Mouse (Mus musculus) stomach, embryonic 15.5 days (tissue): ENCODE measurements around the gene Gorasp1. TPM values are rescaled to one million over a fixed set of nuclear protein-coding genes. Genes with fewer than 3 reads are reported as not detected.
A peak's percentile ranks its signal among the peaks of the same experiment; 100 is the strongest.

ENCODE experiments used
- ATAC-seq: fragments of 200-750 bp; cut with Nextera tagmentation; 2 replicates; pipeline ENCODE4 v1.8.0; 2017; ENCODE audit warnings: low read depth, moderate number of reproducible peaks, moderate TSS enrichment; ENCODE audit not compliant: insufficient read depth, low FRiP score
- H3K27ac ChIP-seq: fragments of 300-500 bp; sonication (generic); 2 replicates; pipeline ENCODE4 v1.5.1; 2015; ENCODE audit warnings: mild to moderate bottlenecking, inconsistent platforms
- H3K27me3 ChIP-seq: fragments of 300-500 bp; sonication (generic); replicated peaks from 2 replicates; pipeline ENCODE4 v1.6.1; 2015; ENCODE audit warnings: inconsistent platforms
- H3K36me3 ChIP-seq: fragments of 300-500 bp; sonication (generic); 2 replicates; pipeline ENCODE4 v1.6.1; 2015; ENCODE audit warnings: inconsistent platforms
- H3K4me1 ChIP-seq: fragments of 300-500 bp; sonication (generic); 2 replicates; pipeline ENCODE4 v1.6.1; 2015; ENCODE audit warnings: inconsistent platforms
- H3K4me2 ChIP-seq: fragments of 300-500 bp; sonication (generic); 2 replicates; pipeline ENCODE4 v1.6.1; 2015; ENCODE audit warnings: mild to moderate bottlenecking, inconsistent platforms
- H3K4me3 ChIP-seq: fragments of 300-500 bp; sonication (generic); replicated peaks from 2 replicates; pipeline ENCODE4 v1.5.1; 2015; ENCODE audit warnings: inconsistent platforms
- H3K9ac ChIP-seq: fragments of 300-500 bp; sonication (generic); 2 replicates; pipeline ENCODE4 v1.6.1; 2015; ENCODE audit warnings: inconsistent platforms
- H3K9me3 ChIP-seq: fragments of 300-500 bp; sonication (generic); 2 replicates; pipeline ENCODE4 v1.6.1; 2016; ENCODE audit warnings: inconsistent platforms
- WGBS: fragments of 180-500 bp; shearing (Covaris S2); methylation state at CpG from one replicate; pipeline ENCODE4 v1.1.7; 2015; 5-methylcytosine and 5-hydroxymethylcytosine counted together
- polyA plus RNA-seq: library from polyadenylated mRNA; unstranded; fragments of >200 nt; fragmentation: Nextera tagmentation; extraction: Ambion mirVana; gene quantifications from 2 replicates; pipeline ENCODE4 v1.2.1, GENCODE M21; 2015

Gene Gorasp1
- polyA plus RNA-seq, 1 experiment from 2014 or later, result 28.7 TPM

DNA sequence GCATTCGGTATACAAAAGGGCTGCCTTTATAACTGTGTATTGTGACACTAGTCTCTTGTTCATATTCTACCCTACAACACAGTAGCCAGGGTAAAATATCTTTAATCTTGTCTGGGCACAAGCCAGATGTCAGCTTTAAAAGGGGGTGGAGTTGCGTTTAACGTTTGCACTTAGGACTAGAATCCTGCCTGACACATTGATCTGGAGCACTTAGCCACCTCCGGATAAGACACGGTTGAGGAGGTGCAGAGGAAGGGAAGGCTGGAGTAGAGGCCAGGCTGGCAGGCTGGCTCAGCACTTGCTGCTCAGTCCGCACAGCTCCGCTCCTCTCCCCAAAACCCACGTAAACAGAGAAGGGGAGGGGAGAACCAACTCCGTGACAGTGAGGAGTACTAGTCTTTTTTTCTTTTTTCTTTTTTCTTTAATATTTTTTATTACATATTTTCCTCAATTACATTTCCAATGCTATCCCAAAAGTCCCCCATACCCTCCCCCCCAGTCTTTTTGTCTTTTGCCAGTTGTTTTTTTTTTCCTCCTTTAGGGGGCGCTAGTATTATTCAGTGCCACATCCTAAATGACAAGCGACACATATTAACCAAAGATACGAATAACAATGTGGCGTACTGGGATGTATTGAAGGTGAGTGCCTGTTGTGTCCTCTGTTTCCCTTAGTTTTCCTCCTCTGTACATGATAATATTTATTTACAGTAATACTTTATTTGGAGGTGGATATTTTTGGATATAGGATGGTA, 24.1 kb downstream of the Gorasp1 start:
- H3K36me3 ChIP-seq, result peaks cover 70% of the 10 kb centered on the region
- H3K9me3 ChIP-seq, result no peaks in the 10 kb centered on the region
- H3K4me3 ChIP-seq, result no peak overlapping the region
- 77% methylated on average over 13 of the region's 13 CpGs for WGBS
- H3K27ac ChIP-seq, result no peak overlapping the region
- no peaks in the 10 kb centered on the region for H3K27me3 ChIP-seq
- H3K9ac ChIP-seq, result no peak overlapping the region
- no peak overlapping the region for H3K4me2 ChIP-seq
- no peak for ATAC-seq
- no peaks in the 10 kb centered on the region for H3K4me1 ChIP-seq

DNA sequence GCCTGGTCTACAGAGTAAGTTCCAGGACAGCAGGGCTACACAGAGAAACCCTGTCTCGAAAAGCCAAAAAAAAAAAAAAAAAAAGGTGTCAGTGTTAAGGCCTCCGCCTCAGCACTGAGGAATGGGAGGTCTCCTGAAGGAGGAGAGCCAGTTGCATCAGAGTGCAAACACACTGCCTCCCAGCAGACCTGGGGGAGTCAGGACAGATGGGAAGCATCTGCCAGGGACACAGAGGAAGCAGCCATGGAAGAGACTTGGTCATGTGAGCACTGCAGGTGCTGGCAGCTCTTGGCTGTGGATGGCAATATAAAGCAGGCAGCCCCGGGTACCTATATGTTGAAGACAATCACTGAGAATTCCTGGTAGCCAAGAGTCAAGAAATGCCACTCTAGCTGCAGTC, 27.4 kb downstream of the Gorasp1 start:
- Histone ChIP-seq H3K9me3 (no peaks in the 10 kb centered on the region), H3K36me3 (peaks cover 80% of the 10 kb centered on the region), H3K27ac (no peak overlapping the region), H3K4me3 (no peak overlapping the region), H3K4me1 (no peaks in the 10 kb centered on the region), H3K9ac (no peak overlapping the region), H3K27me3 (no peaks in the 10 kb centered on the region), H3K4me2 (no peak overlapping the region)
- ATAC-seq, result no peak
- 86% methylated on average over 3 of the region's 3 CpGs for WGBS

DNA sequence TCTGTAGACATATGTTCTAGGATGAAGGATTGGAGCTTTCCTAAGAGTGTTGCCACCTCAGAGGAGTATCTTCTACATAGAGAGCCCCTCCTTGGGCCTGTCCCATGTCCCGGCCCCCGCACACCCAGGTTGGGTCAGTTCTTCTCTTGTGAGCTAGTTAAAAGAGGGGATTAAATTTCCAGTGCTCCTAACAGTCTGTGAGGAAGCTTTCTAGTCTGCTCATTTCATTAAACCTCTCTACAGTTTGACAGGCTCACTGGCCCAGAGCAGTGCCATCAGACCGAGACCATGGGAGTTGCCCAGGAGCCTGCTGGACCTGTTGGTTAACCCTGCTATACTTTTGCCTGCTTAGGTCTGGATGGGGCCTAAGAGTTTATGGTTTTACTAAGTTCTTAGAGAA, 28.7 kb downstream of the Gorasp1 start:
- H3K4me3 ChIP-seq, result no peak overlapping the region
- no peak overlapping the region for H3K27ac ChIP-seq
- H3K4me1 ChIP-seq, result no peaks in the 10 kb centered on the region
- no peak for ATAC-seq
- no peaks in the 10 kb centered on the region for H3K27me3 ChIP-seq
- H3K9me3 ChIP-seq, result no peaks in the 10 kb centered on the region
- H3K9ac ChIP-seq, result no peak overlapping the region
- peaks cover 76% of the 10 kb centered on the region for H3K36me3 ChIP-seq
- WGBS, result 99% methylated on average over 3 of the region's 3 CpGs
- H3K4me2 ChIP-seq, result no peak overlapping the region

DNA sequence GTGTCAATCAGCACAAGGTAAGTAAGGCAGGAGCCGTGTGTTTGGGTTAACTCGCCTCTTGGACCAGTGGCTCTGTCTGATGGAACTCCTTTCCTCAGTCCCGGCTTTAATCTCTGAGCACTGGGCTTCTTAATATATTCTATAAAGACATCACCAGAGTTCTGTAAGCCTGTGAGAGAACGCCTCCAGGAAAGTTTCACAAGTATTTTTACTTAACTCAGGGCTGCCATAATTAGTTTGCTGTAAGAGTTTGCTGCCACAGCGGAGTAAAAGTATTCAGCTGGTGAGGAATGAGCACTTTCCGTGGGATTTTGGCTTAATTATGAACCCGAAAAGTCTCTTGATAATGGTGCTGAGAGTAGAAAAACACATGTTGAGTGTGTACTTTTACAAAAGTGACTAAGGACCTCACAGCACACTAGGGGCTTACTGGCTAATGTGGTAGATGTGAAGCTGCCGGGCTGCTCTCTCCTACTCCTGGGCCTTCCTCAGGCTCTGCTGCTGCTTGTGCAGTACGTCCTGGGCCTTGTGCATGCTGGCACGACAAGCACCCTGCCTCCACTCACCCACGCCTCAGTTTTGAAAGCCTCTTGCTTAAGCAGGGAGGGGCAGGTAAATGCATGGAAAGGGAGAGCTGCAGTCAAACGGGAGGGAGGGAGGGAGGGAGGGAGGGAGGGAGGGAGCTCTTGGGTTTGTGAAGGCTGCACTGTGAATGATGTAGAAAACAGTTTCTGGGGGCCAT, 34.8 kb downstream of the Gorasp1 start:
- no peak overlapping the region for H3K4me3 ChIP-seq
- H3K9ac ChIP-seq, result no peak overlapping the region
- no peaks in the 10 kb centered on the region for H3K4me1 ChIP-seq
- H3K27ac ChIP-seq, result no peak overlapping the region
- no peaks in the 10 kb centered on the region for H3K9me3 ChIP-seq
- H3K4me2 ChIP-seq, result no peak overlapping the region
- H3K27me3 ChIP-seq, result no peaks in the 10 kb centered on the region
- ATAC-seq, result no peak
- WGBS, result 82% methylated on average over 12 of the region's 12 CpGs
- peaks cover 25% of the 10 kb centered on the region for H3K36me3 ChIP-seq

DNA sequence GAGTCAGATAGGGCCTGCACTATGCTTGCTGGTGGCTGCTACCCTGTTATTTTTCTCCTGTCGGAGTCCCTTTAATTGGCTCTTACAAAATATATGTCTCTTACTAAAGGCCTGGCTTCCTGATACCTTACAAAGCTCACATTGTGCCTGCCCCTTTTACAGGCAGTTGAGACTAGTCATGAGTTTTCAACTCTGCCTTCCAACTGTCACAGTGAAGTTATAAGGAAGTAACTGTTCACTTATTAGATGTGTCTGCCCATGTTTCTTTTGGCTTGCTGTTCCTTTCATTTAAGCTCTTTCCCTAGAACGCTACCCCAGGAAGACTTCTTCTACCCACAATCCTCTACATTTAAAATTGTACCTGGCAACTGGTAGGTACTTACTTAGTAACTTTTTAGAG, 37.9 kb downstream of the Gorasp1 start:
- H3K4me3 ChIP-seq, result no peak overlapping the region
- H3K9me3 ChIP-seq, result no peaks in the 10 kb centered on the region
- H3K4me1 ChIP-seq, result peaks cover 12% of the 10 kb centered on the region
- no peak overlapping the region for H3K27ac ChIP-seq
- WGBS, result 76% methylated on average over 2 of the region's 2 CpGs
- no peak for ATAC-seq
- H3K27me3 ChIP-seq, result no peaks in the 10 kb centered on the region
- no peaks in the 10 kb centered on the region; the same call in 1 of the 2 replicates for H3K36me3 ChIP-seq
- H3K9ac ChIP-seq, result no peak overlapping the region
- no peak overlapping the region for H3K4me2 ChIP-seq

DNA sequence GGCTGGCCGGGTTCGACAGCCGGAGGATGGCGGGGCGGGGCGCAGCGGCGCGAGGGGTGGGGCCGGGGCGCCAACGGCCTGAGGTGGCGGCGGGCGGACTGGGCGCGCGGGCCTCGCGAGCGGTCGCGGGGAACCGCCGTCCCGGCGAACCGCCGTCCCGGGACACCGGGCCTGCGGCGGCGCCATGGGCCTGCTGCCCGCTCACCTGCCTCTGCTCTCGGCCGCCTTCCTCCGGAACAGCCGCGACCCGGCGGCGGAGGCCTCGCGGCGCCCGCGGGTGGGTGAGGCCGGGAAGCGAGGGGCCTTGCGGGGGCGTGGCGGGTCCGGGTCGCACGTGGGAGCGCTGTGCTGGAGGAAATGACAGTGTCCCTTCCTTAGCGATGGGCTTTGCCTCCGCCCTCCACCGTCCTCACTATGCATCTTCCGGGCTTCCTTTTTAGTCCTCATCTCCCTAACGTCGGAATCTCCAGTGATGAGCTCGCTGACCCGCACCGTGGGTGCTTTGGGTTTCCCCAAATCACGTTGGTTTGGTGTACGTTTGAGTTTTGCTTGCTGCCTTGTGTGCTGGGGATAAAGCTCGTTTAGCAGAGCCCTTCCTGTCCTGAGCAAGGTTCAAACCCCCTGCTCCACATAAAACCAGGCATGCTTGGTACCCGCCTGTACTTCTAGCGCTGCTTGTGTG, 42.2 kb downstream of the Gorasp1 start:
- H3K9me3 ChIP-seq, result no peaks in the 10 kb centered on the region
- H3K27ac ChIP-seq, result peak overlapping the region; percentile 61
- ATAC-seq, result peak; percentile 75
- under 1% methylated on average over 51 of the region's 71 CpGs for WGBS
- no peaks in the 10 kb centered on the region for H3K36me3 ChIP-seq
- peak overlapping the region; percentile 77 for H3K9ac ChIP-seq
- no peaks in the 10 kb centered on the region for H3K27me3 ChIP-seq
- H3K4me2 ChIP-seq, result peak overlapping the region; percentile 89
- H3K4me1 ChIP-seq, result peaks cover 12% of the 10 kb centered on the region
- H3K4me3 ChIP-seq, result peak overlapping the region; percentile 90

DNA sequence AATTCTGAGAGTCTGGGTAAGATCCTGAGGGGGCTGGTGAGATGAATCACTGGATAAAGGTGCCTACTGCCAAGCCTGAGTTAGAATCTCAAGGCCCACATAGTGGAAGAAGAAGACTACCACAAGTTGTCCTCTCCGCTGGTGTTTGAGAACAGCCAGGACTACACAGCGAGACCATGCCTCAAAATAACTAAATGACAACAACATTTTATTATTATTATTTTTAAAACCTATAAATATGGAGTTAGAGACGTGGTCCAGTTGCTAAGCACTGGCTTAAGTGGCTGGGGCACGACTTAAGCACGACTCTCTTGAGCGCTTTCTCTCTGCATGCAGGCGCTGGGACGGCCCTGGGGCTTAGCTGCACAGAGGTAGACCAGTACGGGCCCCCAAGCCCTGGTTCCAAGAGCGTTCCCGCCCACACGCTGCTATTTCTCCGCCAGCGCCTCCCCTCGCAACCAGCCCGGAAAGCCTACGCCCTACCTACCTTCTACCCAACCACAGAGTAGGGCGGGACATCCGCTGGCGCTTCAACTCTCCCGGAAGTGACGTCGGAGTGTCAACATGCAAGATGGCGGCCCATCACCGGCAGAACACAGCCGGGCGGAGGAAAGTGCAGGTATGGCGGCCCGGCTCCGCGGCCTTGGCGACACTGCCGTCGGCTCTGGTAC, 42.9 kb downstream of the Gorasp1 start, which contains the start of gene Wdr48:
Gene Wdr48, plus strand, starts transcription at position 540 of the 671 bp plus-strand sequence.
- ATAC-seq, result peak; percentile 99
- Histone ChIP-seq H3K4me2 (peak within 1 kb of the TSS; percentile 89), H3K4me3 (peak within 1 kb of the TSS; percentile 90), H3K9ac (peak within 1 kb of the TSS; percentile 77), H3K4me1 (peaks cover 12% of the 10 kb centered on the region), H3K27ac (peak within 1 kb of the TSS; percentile 61), H3K36me3 (no peaks in the 10 kb centered on the region), H3K27me3 (no peaks in the 10 kb centered on the region), H3K9me3 (no peaks in the 10 kb centered on the region)
- 3% methylated on average over 34 of the region's 34 CpGs for WGBS

DNA sequence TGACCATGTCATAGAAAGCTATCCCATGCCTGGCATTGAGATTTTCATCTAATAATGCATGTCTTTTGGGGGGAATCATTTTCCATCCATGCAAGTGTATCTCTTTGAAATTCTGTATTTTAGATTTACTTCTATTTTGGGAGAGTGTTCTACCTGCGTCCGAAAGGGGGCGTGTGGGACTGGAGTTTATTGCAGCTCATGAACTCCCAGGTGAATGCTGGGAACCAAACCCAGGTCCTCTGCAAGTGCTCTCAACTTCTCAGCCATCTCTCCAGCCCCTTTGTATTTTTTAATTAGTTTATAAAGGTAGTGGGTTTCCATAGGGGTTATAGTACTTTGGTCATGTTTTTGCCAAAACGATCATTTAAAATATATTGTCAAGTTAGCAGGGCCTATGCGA, 43.5 kb downstream of the Gorasp1 start:
- no peak for ATAC-seq
- no peak overlapping the region for H3K4me3 ChIP-seq
- WGBS, result 86% methylated on average over 5 of the region's 5 CpGs
- peaks cover 12% of the 10 kb centered on the region for H3K4me1 ChIP-seq
- H3K4me2 ChIP-seq, result peak overlapping the region; percentile 50; the same call in 1 of the 2 replicates
- H3K27me3 ChIP-seq, result no peaks in the 10 kb centered on the region
- no peaks in the 10 kb centered on the region for H3K36me3 ChIP-seq
- no peak overlapping the region for H3K27ac ChIP-seq
- H3K9ac ChIP-seq, result no peak overlapping the region
- no peaks in the 10 kb centered on the region for H3K9me3 ChIP-seq

DNA sequence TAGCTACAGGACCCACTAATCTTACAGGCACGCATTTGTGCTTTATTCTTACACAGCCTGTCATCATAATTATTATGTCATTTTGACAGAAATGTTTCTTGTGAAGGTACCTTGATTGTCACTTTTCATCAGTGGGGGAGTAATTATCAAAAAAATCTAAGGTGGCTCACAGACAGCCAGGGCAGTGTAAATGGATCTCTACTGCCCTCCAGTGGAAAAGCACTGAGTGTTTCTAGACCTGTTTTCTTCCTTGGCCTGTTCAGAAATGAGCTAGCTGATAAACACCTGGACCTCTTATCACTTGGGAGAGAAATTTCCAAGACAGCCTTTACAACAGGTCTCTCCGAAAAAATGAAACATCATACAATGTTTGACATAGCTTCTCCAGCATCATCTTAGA, 46.7 kb downstream of the Gorasp1 start:
- 34% methylated on average over 2 of the region's 2 CpGs for WGBS
- Histone ChIP-seq H3K9ac (no peak overlapping the region), H3K36me3 (no peaks in the 10 kb centered on the region), H3K9me3 (no peaks in the 10 kb centered on the region), H3K4me3 (no peak overlapping the region), H3K4me1 (0 out of 2 replicates have a peak, but pooled peaks cover 3% of the 10 kb centered on the region), H3K27ac (no peak overlapping the region), H3K27me3 (no peaks in the 10 kb centered on the region), H3K4me2 (no peak overlapping the region)
- ATAC-seq, result no peak

DNA sequence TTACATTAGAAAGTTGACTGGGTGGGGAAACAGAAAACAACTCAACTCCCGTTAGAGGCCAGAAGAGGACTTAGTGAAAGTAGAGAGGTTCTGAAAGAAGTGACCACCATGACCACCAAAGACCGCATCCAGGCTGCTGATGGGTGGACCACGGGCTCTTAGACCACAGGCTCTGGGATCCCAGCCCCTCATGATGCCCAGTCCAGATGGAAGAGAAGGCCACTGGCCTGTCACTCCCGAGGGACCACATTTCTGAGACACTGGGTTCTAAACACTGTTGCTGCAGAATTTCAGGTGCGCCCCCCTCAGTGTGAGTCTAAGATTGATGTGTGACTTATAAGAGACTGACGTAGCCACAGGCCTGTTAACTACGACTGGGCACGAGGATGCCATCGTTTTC, 47.9 kb downstream of the Gorasp1 start:
- no peak overlapping the region for H3K4me2 ChIP-seq
- no peaks in the 10 kb centered on the region for H3K36me3 ChIP-seq
- no peaks in the 10 kb centered on the region for H3K4me1 ChIP-seq
- H3K27ac ChIP-seq, result no peak overlapping the region
- H3K9me3 ChIP-seq, result no peaks in the 10 kb centered on the region
- ATAC-seq, result no peak
- H3K4me3 ChIP-seq, result no peak overlapping the region
- no peaks in the 10 kb centered on the region for H3K27me3 ChIP-seq
- H3K9ac ChIP-seq, result no peak overlapping the region
- WGBS, result 80% methylated on average over 9 of the region's 9 CpGs

DNA sequence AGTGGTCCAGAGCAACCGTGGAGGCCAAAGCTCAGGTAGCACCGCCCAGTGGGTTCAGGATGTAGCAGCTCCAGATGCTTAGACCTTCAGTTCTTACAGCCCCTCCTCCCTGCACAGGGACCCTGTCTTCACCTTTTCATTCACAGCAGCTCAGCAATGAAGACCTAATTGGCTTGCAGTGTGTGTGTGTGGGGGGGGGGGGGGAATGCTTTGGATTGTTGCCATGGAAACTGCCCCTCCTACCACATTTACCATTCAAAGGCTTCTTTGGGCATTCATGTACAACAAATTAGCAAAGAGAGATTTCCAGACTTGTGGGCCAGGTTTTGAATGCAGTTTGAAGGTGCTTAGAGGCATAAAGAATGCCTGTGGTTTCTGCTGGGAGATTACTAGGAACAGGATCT, 48.5 kb downstream of the Gorasp1 start:
- no peak overlapping the region for H3K27ac ChIP-seq
- 65% methylated on average over 2 of the region's 2 CpGs for WGBS
- ATAC-seq, result no peak

More for the DNA sequence above, 48.5 kb downstream of the Gorasp1 start:
- H3K9me3 ChIP-seq, result no peaks in the 10 kb centered on the region
- no peaks in the 10 kb centered on the region for H3K4me1 ChIP-seq
- H3K4me2 ChIP-seq, result no peak overlapping the region
- no peaks in the 10 kb centered on the region for H3K36me3 ChIP-seq
- H3K9ac ChIP-seq, result no peak overlapping the region
- H3K4me3 ChIP-seq, result no peak overlapping the region
- no peaks in the 10 kb centered on the region for H3K27me3 ChIP-seq
